Mouse (Mus musculus) thymus, postnatal 36 days (tissue): Measurements from ENCODE around the gene Med13l.

ENCODE experiments used
- DNase-seq, 2 experiments: peaks; one replicate each; pipeline ENCODE4 v3.0.0; 2022; ENCODE audit warnings: mixed read lengths in 2 of 2

Med13l gene

DNA sequence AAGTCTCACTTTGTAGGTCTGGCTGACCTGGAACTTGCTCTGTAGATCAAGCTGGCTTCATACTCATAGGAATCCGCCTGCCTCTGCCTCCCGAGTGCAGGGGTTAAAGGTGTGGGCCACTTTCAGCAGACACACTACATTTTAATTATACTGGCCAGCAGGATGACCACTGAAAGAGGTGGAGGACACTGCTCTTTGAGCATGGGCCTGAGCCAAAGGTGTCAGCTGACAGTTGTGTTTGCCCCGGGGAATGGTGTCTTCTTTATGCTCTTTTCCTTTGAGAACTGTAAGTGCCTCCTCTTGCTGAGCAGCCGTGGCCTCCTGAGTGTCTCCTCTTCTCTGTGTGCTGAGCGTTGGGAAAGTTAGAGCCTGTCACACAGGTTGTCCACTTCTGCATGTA, 35.4 kb downstream of the Med13l start:
- DNase-seq: no peak

DNA sequence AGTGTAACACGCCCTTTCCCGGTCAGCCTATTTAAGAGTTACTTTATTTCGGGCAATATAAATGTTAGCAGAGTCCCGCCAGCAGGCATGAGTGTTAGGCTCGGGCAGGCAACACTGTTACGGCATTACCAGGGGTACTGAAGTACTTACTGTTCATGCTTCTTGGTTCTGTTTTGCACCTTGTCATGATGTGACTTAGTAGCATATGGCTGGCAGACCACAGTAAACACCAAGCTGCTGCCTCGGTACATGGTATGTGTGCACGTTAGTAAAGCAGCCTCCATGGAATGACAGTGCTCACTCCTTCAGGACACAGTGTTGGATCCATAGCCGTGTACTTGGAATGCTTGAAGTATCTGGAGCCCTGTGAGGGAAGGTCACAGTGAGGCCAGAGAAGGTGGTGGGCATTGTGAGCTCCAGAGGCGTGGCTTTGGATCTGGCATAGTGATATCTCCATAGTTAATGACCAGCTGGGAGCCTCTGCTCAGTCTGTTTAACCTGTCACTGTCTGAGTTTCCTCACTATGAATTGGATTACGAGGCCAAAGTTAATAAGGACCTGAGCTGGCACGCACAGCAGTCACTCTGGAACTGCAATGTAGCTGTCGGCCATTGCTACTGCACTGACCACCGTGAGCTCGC, 36.1 kb downstream of the Med13l start:
- no peak for DNase-seq

GRCm38 (mm10) chr5:118598601-118599000, 38.1 kb downstream of the Med13l start:
- no peak for DNase-seq

GRCm38 (mm10) chr5:118601452-118601851, 41.0 kb downstream of the Med13l start:
- no peak for DNase-seq

- no peak for DNase-seq
These were observed 42.2 kb downstream of the Med13l start for GRCm38 (mm10) chr5:118602706-118603105.

DNA sequence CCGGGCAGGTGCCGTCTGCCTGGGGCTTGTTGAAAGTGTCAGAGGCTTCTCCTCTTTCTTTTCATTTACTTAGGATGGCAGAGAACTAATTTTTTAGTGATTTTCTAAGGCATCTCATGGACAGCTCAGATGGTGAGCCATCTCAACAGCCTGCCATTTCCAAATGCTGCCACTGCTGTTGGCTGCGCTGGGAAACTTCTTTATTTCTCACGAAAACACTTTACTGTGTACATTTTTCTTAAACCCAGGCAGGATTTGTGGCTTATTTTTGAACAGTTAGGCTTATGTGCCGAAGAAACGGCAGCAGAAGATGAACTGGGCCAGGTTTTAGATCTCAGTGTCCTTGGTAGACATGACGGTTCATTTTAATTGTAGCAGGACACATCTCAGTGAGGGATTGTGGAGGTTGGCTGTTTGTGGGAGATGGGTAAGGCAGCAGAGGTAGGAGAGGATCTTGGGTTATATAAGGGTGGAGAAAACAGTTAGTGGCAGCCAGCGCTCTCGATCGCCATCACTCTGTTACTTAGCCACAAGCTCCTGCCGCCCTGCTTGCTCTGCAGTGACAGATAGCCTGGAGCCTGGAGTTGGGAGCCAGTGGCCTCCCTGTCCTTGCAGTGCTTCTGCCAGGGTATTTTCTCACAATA, 45.1 kb downstream of the Med13l start:
- no peak for DNase-seq

DNA sequence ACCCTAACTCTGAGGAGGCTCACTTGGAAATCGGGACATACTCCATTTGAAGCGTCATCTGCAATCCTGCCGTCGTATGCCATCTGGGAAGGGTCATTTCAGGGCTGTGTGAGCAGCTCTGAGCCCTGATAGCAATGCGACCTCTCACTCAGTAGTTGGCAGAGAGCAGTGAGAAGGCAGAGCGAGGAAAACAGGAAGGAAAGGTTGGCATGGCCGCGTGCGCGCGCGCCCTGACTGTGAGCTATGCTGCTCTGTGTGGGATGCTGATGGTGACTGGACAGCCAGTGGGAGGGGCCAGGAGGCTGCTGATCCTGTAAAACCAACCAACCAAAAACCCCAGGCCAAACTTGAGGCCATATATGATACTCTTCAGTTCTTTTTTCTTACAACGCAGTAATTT, 46.2 kb downstream of the Med13l start:
- no peak for DNase-seq

- no peak for DNase-seq
These were observed 47.4 kb downstream of the Med13l start for GRCm38 (mm10) chr5:118607900-118608299.

DNA sequence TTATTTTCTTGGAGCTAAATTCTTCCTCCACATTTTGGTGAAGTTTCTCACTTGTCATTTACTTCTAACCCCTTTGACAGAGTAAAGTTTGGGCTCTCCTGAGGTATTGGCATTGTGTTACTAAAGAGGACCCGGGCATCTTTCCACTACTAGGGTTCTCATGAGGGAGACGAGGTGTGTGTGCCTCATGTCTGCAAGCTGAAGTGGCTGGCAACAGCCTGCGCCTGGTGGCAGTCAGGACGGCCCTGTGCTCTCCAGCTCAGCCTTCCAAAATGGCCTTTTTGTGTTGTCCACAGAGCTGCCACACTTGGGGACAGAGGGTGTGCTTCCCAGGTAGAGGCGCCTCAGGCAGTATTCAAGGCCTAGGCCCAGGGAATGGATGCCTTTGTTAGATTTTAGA, 50.0 kb downstream of the Med13l start:
- DNase-seq: no peak

DNA sequence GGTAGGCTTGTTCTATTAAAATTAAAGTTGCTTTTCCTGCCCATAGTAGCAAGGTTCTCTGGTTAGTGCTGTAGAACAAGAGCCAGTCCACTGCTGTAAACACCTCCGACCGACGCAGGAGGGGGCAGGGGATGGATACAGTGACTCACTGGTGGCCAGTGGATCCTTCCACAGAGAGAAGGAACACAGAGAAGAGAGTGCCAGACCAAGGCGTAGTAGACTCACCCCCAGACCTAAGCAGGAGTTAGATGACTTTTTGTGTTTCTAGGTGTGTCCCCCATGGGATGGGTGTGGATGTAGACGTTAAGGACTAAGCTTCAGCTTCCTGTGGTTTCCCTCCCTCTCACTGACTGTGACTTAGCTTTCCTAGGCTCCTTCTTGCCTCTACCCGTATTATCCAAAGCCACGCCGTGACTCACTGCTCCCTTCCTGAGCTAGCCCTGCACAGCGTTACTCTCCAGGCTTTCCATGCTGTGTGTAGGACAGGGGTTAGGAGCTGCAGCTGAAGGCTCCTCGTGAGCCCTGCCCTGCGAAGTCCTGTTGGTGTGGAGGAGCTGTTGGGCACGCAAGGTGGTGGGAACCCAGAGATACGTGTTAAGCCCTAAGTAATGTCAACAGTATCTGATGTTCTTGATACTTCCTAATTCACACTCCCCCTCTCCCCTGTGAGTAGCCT, 52.6 kb downstream of the Med13l start:
- DNase-seq: no peak

GRCm38 (mm10) chr5:118613704-118614103, 53.2 kb downstream of the Med13l start:
- DNase-seq: no peak

GRCm38 (mm10) chr5:118614116-118614515, 53.6 kb downstream of the Med13l start:
- DNase-seq: no peak

GRCm38 (mm10) chr5:118614571-118614981, 54.1 kb downstream of the Med13l start:
- peak in 1 of 2 experiments; percentile 46 for DNase-seq

DNA sequence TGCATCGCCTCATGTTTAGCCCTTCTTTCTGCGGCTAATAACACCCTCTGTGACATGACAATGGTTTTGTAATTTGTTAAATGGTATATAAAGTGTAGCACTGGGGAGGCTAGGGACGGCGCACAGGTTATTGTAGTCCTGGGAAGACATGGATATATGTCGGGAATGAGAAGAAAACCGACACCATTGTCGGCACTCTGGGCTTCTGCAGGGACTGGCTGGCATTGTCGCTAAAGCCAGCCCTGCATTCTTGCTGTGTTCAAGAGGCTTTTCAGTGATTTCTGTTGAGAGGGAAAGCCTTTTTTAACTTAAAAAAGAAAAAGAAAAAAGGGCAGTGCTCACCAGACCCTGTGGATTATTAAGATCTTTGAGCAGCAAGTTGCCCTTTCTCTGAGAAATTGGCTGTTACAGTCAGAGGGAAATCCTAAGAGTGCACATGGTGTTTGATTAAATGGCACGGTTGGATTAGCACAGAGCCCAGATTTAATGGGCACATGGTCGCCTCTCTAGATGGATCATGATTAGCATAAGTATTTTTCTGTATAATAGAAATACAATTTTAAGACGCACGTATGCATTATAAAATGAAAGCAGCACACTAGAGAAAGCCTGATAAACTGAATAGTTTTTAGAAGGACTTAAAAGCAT, 58.6 kb downstream of the Med13l start:
- DNase-seq: no peak

DNA sequence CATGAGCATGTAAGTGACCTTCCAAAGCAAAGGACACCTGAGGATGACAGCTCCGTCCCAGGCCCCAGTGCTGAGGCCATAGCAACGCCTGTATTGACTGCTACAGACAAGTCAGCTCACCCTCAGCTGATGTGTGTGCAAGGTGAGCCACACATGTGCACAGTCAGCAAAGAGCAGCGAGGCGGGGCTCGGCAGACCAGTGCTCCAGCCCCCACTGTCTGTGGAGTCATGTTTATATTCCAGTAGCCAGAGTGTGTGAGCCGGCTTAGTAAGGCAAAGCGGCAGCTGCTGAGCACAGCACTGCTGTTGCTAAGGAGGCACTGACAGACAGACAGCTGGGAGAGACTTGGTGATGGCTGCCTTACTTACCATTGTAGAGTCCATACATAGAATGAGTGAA, 59.3 kb downstream of the Med13l start:
- no peak for DNase-seq

DNA sequence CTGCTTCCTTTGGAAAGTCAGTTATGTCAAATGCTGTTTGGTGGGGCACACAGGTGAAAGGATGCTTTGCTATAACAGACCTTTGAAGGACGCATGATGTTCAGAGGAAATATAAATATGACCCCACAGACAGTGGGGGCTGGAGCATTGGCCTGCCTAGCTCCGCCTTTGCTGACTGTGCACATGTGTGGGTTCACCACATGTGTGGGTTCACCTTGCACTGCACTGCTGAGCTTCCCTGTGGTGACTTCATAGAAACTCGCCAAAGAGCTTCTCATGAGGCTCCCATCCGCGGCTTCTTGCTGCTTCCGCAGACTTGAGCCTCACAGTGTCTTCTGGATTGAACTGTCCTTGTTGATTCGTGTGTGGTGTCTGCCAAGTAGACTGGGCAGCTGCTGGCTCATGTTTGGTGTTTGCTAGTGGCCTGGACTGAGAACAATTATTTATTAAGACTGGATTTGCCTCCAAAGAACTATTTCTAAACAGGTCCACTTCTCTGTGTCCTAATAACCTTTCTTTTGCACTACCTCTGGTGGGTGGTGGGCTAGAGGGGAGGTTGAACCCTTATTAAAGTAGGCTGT, 59.9 kb downstream of the Med13l start:
- peak in 1 of 2 experiments; percentile 37 for DNase-seq

DNA sequence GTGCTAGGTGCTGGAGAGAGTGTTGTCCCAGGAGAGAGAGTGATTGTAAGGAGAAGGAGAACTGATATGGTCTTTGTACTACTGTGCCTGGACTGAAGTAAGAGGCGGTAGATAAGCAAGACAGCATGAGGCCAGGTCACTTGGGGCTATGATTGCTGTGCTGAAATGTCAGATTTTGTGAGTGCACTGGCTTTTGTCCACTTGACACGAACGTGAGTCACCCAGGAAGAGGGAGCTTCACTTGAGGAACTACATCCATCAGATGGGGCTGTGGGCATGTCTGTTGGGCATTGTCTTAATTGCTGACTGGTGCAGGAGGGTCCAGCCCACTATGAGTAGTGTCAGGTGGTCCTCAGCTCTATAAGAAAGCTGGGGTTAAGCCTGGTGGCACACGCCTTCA, 61.4 kb downstream of the Med13l start:
- no peak for DNase-seq

DNA sequence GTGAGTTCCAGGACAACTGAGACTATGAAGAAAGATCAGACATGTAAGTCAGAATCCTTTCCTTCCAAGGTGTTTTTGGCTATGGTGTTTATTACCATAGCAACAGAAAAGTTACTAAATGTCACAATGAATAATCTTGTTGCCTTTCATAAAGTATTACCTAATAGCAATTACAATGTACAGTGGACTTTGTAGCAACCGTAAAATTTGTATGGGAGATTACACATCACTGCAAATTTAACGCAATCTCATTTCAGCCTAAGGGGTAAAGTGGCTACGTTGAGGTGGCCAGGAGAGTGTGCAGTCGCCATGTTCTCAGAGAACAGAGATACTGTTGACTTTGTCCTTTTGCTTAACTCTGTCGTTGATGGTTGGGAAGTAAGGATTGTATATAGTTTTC, 61.9 kb downstream of the Med13l start:
- DNase-seq: no peak

GRCm38 (mm10) chr5:118623797-118624196, 63.3 kb downstream of the Med13l start:
- DNase-seq: no peak

DNA sequence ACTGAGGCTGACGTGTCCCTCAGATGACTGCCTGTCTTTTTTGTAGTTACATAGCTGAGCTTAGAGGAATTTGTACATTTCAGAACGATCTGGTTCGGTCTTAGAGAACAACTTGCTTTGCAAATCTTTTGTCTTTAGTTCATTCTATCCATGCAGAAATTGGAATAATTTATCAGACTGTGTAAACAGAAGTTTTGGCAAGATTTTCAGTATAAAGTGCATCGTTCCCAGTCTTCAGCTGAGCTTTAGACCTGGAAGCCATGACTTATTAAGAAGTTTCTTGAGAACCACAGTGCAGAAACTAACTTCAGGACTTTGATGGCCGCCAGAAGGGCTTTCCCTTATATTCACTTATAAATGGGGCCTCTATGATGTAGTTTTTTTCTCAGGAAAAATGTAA, 67.2 kb downstream of the Med13l start:
- DNase-seq: no peak

- no peak for DNase-seq
These were observed 67.7 kb downstream of the Med13l start for GRCm38 (mm10) chr5:118628211-118628610.

DNA sequence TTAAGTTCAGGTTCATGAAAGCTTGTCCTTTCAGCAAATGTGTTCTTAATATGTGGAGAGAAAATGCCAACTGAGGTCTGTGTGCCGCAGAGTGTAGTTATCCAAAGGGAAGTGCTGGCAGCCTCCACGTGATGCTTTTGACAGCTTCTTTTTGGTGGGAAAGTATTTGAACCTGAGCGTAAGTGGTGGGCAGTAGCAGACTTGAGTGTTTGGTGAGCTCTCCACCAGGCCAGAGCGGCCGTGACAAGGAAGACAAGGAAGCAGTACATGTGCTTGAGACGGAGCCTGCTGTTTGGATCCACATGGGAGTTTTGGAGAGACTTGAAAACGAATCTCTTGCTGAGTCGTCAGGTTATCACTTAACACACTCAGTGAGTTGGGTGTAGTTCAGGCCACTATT, 71.9 kb downstream of the Med13l start:
- DNase-seq: no peak

DNA sequence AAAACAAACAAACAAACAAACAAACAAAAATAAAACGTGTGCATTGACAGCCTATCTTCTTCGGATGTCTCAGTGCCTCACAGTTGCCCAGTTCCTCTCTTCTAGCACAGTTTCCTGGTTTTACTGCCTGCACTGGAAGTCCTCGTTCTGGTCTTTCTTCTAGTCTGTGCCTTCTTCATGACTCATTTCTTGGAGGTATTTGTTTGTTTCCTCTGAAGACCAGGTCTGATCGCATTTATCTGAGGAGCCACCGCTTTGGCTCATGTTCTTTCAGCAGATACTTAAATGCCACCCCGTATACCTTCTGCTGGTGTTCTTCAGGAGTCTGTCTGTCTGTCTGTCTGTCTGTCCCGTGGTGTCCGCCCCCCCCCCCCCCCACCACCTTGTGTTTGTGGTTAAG, 72.6 kb downstream of the Med13l start:
- DNase-seq: no peak
